8 mouse cellular contexts compared by ENCODE assay signal in the genomic region with DNA sequence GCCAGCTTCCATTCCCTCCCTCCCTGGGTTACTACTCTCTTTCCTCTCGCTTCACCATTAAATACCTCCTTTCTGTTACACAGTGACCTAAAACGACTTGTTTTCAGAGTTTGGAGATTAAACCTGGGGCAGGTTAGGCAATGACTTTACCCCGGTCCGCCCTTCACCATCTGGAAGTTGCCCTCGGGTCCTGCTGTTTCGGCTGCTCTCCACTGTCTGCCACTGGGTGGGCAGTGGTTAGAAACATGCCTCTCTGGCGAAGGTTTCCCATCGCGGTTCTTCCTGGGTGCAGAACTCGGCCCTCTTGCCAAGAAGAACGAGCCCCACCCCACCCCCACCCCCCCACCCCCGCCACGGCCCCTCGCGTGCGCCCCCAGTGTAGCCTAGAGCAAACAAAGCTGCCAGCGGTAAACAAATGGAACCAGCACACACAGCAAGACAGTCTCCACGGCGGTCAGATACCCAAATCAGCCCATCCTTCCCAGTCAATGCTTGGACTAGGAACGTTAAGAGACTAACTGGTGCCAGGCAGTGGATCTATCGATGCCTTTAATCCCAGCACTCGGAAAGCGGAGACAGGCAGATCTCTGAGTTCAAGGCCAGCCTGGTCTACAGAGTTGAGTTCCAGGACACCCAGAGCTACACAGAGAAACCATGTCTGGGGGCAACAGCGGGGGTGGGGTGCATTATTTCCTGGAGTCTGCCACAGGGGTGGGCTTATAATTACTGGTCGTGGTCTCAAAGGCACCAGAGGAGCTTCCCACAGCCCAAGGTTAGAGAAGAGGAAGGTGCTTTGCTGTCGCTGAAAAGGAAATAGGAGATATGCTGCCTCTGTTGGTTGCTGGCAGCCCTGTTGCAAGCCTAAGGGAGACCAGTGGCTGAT. TPM values are rescaled to one million over a fixed set of nuclear protein-coding genes. Genes with fewer than 3 reads are reported as not detected.
A peak's percentile ranks its signal among the peaks of the same experiment; 100 is the strongest.
DNase-seq lines count a peak whose midpoint lies in the region; ATAC-seq and TF ChIP-seq lines count a peak whose summit lies in the region.

No protein-coding gene starts in this region.

- H3K36me3 ChIP-seq in kidney, embryonic 16.5 days (ENCODE audit: insufficient read depth, low read length): no peaks in the 10 kb centered on the region
- H3K36me3 ChIP-seq in hindbrain, postnatal 0 days (ENCODE audit: insufficient read depth, low read length): no peaks in the 10 kb centered on the region
- no peaks in the 10 kb centered on the region for H3K36me3 ChIP-seq in midbrain, embryonic 16.5 days (ENCODE audit: control insufficient read depth, insufficient read depth, low read length)

- WGBS in kidney, embryonic 16.5 days: 26% methylated on average over 26 of the region's 26 CpGs
- 23% methylated on average over 26 of the region's 26 CpGs for WGBS in hindbrain, postnatal 0 days
- 26% methylated on average over 26 of the region's 26 CpGs for WGBS in midbrain, embryonic 16.5 days

- TF ChIP-seq POLR2A in cortical plate, adult 2 months (IDR thresholded peaks at IDR 0.05; ENCODE audit: extremely low read depth, insufficient read depth, low read length): no peak

- peak overlapping the region; percentile 85 for H3K4me2 ChIP-seq in kidney, embryonic 16.5 days (replicated peaks; ENCODE audit: low read depth, low read length)
- peak overlapping the region; percentile 65 for H3K4me2 ChIP-seq in hindbrain, postnatal 0 days (ENCODE audit: low read depth, low read length)
- H3K4me2 ChIP-seq in midbrain, embryonic 16.5 days (ENCODE audit: low read length): peak overlapping the region; percentile 69

- intact Hi-C loops in left cerebral cortex, postnatal 10 days (cut with DNase I): loop anchor here (5.0 kb wide), 2 partner anchors 45 to 220 kb away; partner anchors contain the start of genes Rad9b and Vps29

- no peaks in the 10 kb centered on the region for H3K27me3 ChIP-seq in kidney, embryonic 16.5 days (ENCODE audit: insufficient read depth, low read length)
- H3K27me3 ChIP-seq in hindbrain, postnatal 0 days (ENCODE audit: insufficient read depth, low read length): no peaks in the 10 kb centered on the region
- no peaks in the 10 kb centered on the region for H3K27me3 ChIP-seq in midbrain, embryonic 16.5 days (ENCODE audit: control insufficient read depth, insufficient read depth, low read depth, low read length)

- no peak overlapping the region for H3K27ac ChIP-seq in kidney, embryonic 16.5 days (ENCODE audit: low read length)
- H3K27ac ChIP-seq in cortical plate, adult 2 months (ENCODE audit: insufficient read depth, low read length): no peak overlapping the region
- H3K27ac ChIP-seq in hindbrain, postnatal 0 days: no peak overlapping the region
- no peak overlapping the region for H3K27ac ChIP-seq in midbrain, embryonic 16.5 days (ENCODE audit: low read length)

- no peak for TF ChIP-seq CTCF in cortical plate, adult 2 months (IDR thresholded peaks at IDR 0.05; ENCODE audit: extremely low read depth, insufficient read depth, low read length)
- no peak for TF ChIP-seq CTCF in hindbrain, postnatal 0 days (IDR thresholded peaks at IDR 0.05; ENCODE audit: low read depth)

- no peak for ATAC-seq in kidney, embryonic 16.5 days (ENCODE audit: low FRiP score, low TSS enrichment)
- ATAC-seq in hindbrain, postnatal 0 days: no peak
- no peak for ATAC-seq in midbrain, embryonic 16.5 days

- H3K4me1 ChIP-seq in kidney, embryonic 16.5 days (ENCODE audit: insufficient read depth, low read length): peaks cover 12% of the 10 kb centered on the region
- 0 out of 2 replicates have a peak, but pooled peaks cover 2% of the 10 kb centered on the region for H3K4me1 ChIP-seq in cortical plate, adult 2 months (ENCODE audit: control insufficient read depth, insufficient read depth, low read length)
- peaks cover 8% of the 10 kb centered on the region; the same call in 1 of the 2 replicates for H3K4me1 ChIP-seq in hindbrain, postnatal 0 days (ENCODE audit: insufficient read depth, low read length)
- peaks cover 5% of the 10 kb centered on the region for H3K4me1 ChIP-seq in midbrain, embryonic 16.5 days (ENCODE audit: control insufficient read depth, insufficient read depth, low read length)

- DNase-seq in kidney, postnatal 14 days: no peak
- DNase-seq in hindbrain, postnatal 0 days (ENCODE audit: low spot score): no peak
- DNase-seq in left cerebral cortex, postnatal 10 days (ENCODE audit: extremely low spot score in 1 of 2, low spot score in 2 of 2): no peak
- DNase-seq in ovary, postnatal 10 days (ENCODE audit: low spot score): no peak
- no peak for DNase-seq in ovary, adult 18-20 months (ENCODE audit: low spot score)

- no peaks in the 10 kb centered on the region for H3K9me3 ChIP-seq in kidney, embryonic 16.5 days (ENCODE audit: low read length)
- no peaks in the 10 kb centered on the region for H3K9me3 ChIP-seq in hindbrain, postnatal 0 days (ENCODE audit: low read length)
- no peaks in the 10 kb centered on the region for H3K9me3 ChIP-seq in midbrain, embryonic 16.5 days (replicated peaks; ENCODE audit: control insufficient read depth, low read length, poor library complexity, severe bottlenecking)

- peak overlapping the region; percentile 43 for H3K4me3 ChIP-seq in kidney, embryonic 16.5 days (ENCODE audit: low read length)
- H3K4me3 ChIP-seq in cortical plate, adult 2 months (ENCODE audit: insufficient read depth, low read length): peak overlapping the region; percentile 6; the same call in 1 of the 2 replicates
- peak overlapping the region; percentile 32 for H3K4me3 ChIP-seq in hindbrain, postnatal 0 days (ENCODE audit: low read length)
- H3K4me3 ChIP-seq in midbrain, embryonic 16.5 days (ENCODE audit: low read depth, low read length): peak overlapping the region; percentile 34

- peak overlapping the region; percentile 43 for H3K9ac ChIP-seq in kidney, embryonic 16.5 days (replicated peaks; ENCODE audit: low read length)
- 0 out of 2 replicates have a peak overlapping the region, but pooled peaks have one; percentile 28 for H3K9ac ChIP-seq in hindbrain, postnatal 0 days (replicated peaks; ENCODE audit: low read length)
- H3K9ac ChIP-seq in midbrain, embryonic 16.5 days (ENCODE audit: low read depth, low read length): 0 out of 2 replicates have a peak overlapping the region, but pooled peaks have one; percentile 27

RNA-seq across cellular contexts. Expression of gene Ccdc63, which starts 8.2 kb away (rescaled TPM):
- 0.15 TPM in 1 of 2 replicates, not detected in the other for polyA plus RNA-seq in kidney, embryonic 16.5 days (2015; fragmentation: Nextera tagmentation; extraction: Ambion mirVana)
- polyA plus RNA-seq in cortical plate, adult 2 months (2012; rRNA removed): 0.17 and 0.44 TPM in 2 replicates
- total RNA-seq in hindbrain, postnatal 0 days (2014; rRNA removed): 0.04 and 0.16 TPM in 2 replicates
- polyA plus RNA-seq in hindbrain, postnatal 0 days (2015; fragmentation: Nextera tagmentation; extraction: Ambion mirVana): 0.23 TPM in 1 of 2 replicates, not detected in the other
- 0.24 and 0.25 TPM in 2 replicates for polyA plus RNA-seq in midbrain, embryonic 16.5 days (2015; fragmentation: Nextera tagmentation; extraction: Ambion mirVana)
- 1 to 10 TPM in 1 of 2 experiments, under 1 TPM in 1; 0.24 to 1.2 TPM for total RNA-seq in left cerebral cortex, postnatal 10 days (2021)

RNA-seq across cellular contexts. Expression of gene Ppp1cc, which starts 25.7 kb away (rescaled TPM):
- 269 and 277 TPM in 2 replicates for polyA plus RNA-seq in kidney, embryonic 16.5 days (2015; fragmentation: Nextera tagmentation; extraction: Ambion mirVana)
- polyA plus RNA-seq in cortical plate, adult 2 months (2012; rRNA removed): 186 and 195 TPM in 2 replicates
- total RNA-seq in hindbrain, postnatal 0 days (2014; rRNA removed): 205 and 207 TPM in 2 replicates
- 177 and 184 TPM in 2 replicates for polyA plus RNA-seq in hindbrain, postnatal 0 days (2015; fragmentation: Nextera tagmentation; extraction: Ambion mirVana)
- 188 and 193 TPM in 2 replicates for polyA plus RNA-seq in midbrain, embryonic 16.5 days (2015; fragmentation: Nextera tagmentation; extraction: Ambion mirVana)
- total RNA-seq in left cerebral cortex, postnatal 10 days (2021): 100 to 1,000 TPM; 170 to 190 TPM

RNA-seq across cellular contexts. Expression of gene Myl2, which starts 31.7 kb away (rescaled TPM):
- 1.7 and 2.3 TPM in 2 replicates for polyA plus RNA-seq in kidney, embryonic 16.5 days (2015; fragmentation: Nextera tagmentation; extraction: Ambion mirVana)
- polyA plus RNA-seq in cortical plate, adult 2 months (2012; rRNA removed): 2.3 and 2.4 TPM in 2 replicates
- not detected in 2 replicates for total RNA-seq in hindbrain, postnatal 0 days (2014; rRNA removed)
- polyA plus RNA-seq in hindbrain, postnatal 0 days (2015; fragmentation: Nextera tagmentation; extraction: Ambion mirVana): 2.4 and 3.0 TPM in 2 replicates
- polyA plus RNA-seq in midbrain, embryonic 16.5 days (2015; fragmentation: Nextera tagmentation; extraction: Ambion mirVana): 1.6 and 2.4 TPM in 2 replicates
- total RNA-seq in left cerebral cortex, postnatal 10 days (2021): 1 to 10 TPM in 1 of 2 experiments, under 1 TPM in 1; 0.97 to 1.4 TPM
